10 mouse cellular contexts compared by ENCODE assay signal in the genomic region with DNA sequence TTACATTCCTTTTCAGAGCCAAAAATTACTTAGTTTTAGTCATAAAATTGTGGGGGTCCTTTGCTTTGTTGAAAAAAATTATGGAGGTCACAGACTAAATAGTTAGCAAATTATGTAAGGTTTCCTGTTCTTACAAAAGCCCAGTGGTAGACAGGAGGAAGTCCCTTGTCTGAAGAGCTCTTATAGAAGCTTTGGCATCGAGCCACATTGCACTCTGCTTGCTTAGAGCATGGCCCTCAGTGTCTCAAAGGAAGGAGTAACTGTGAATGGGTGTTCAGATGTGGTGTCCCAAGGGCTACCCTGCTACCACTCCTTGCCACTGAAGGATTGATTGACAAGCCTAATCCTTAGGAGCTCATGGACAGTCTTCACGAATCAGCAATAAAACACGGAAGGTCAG. TPM values are rescaled to one million over a fixed set of nuclear protein-coding genes. Genes with fewer than 3 reads are reported as not detected.
DNase-seq lines count a peak whose midpoint lies in the region; ATAC-seq lines count a peak whose summit lies in the region.
"Had no signal": no experiment of that assay in that cellular context is flagged by ENCODE, and none has a peak within 500 bp of the region (broad histone marks: within the 10 kb centered on the region; RNA-seq: fewer than 3 reads in every experiment).

No protein-coding gene starts in this region.

- H3K9ac ChIP-seq in heart, embryonic 13.5 days = no peak overlapping the region
- no peak overlapping the region for H3K9ac ChIP-seq in intestine, embryonic 15.5 days
- H3K9ac ChIP-seq: embryonic facial prominence, embryonic 13.5 days had no signal

- no peaks in the 10 kb centered on the region for H3K36me3 ChIP-seq in heart, embryonic 13.5 days
- no peaks in the 10 kb centered on the region for H3K36me3 ChIP-seq in heart, embryonic 10.5 days
- no peaks in the 10 kb centered on the region for H3K36me3 ChIP-seq in intestine, embryonic 15.5 days
- H3K36me3 ChIP-seq: embryonic facial prominence, embryonic 13.5 days had no signal

- H3K4me1 ChIP-seq in heart, embryonic 13.5 days = peaks cover 8% of the 10 kb centered on the region; the same call in 1 of the 2 replicates
- H3K4me1 ChIP-seq in heart, embryonic 10.5 days = no peaks in the 10 kb centered on the region
- no peaks in the 10 kb centered on the region for H3K4me1 ChIP-seq in intestine, embryonic 15.5 days (replicated peaks)
- H3K4me1 ChIP-seq: embryonic facial prominence, embryonic 13.5 days had no signal

- no peak for ATAC-seq in heart, embryonic 13.5 days (ENCODE audit: extremely low read depth, insufficient number of reproducible peaks, low FRiP score, low TSS enrichment)
- ATAC-seq in intestine, embryonic 15.5 days = no peak
- ATAC-seq in erythroid progenitor cell, adult 5-6 weeks (replicated peaks; ENCODE audit: low FRiP score, poor library complexity, severe bottlenecking) = no peak

- whole genome bisulfite sequencing in heart, embryonic 13.5 days = 61% methylated on average over 3 of the region's 3 CpGs
- 72% methylated on average over 3 of the region's 3 CpGs for WGBS in heart, embryonic 10.5 days
- WGBS in intestine, embryonic 15.5 days = 65% methylated on average over 3 of the region's 3 CpGs

- H3K27ac ChIP-seq in heart, embryonic 13.5 days (replicated peaks) = peak overlapping the region; percentile 67; the same call in 1 of the 2 replicates
- H3K27ac ChIP-seq in heart, embryonic 10.5 days = no peak overlapping the region
- H3K27ac ChIP-seq in intestine, embryonic 15.5 days = no peak overlapping the region
- H3K27ac ChIP-seq: embryonic facial prominence, embryonic 13.5 days had no signal

- H3K27me3 ChIP-seq in heart, embryonic 13.5 days (replicated peaks) = no peaks in the 10 kb centered on the region
- H3K27me3 ChIP-seq in heart, embryonic 10.5 days (ENCODE audit: insufficient read depth, poor library complexity, severe bottlenecking) = no peaks in the 10 kb centered on the region
- H3K27me3 ChIP-seq in intestine, embryonic 15.5 days (replicated peaks) = no peaks in the 10 kb centered on the region
- H3K27me3 ChIP-seq: embryonic facial prominence, embryonic 13.5 days had no signal

- H3K4me2 ChIP-seq in heart, embryonic 13.5 days = no peak overlapping the region
- no peak overlapping the region for H3K4me2 ChIP-seq in intestine, embryonic 15.5 days (replicated peaks)
- H3K4me2 ChIP-seq: embryonic facial prominence, embryonic 13.5 days had no signal

- no peak for DNase-seq in heart, embryonic 10.5 days (ENCODE audit: low spot score)
- peak; percentile 16 for DNase-seq in thymus, postnatal 0 days (ENCODE audit: low spot score)
- DNase-seq in thymus, postnatal 14 days = no peak
- DNase-seq in kidney, postnatal 4 days = peak; percentile 56 to 70
- DNase-seq in natural killer cell, adult 2 months (ENCODE audit: low spot score in 2 of 2) = peak; percentile 12 to 20

- no peaks in the 10 kb centered on the region for H3K9me3 ChIP-seq in heart, embryonic 13.5 days
- H3K9me3 ChIP-seq in heart, embryonic 10.5 days = no peaks in the 10 kb centered on the region
- H3K9me3 ChIP-seq in intestine, embryonic 15.5 days = no peaks in the 10 kb centered on the region
- H3K9me3 ChIP-seq: embryonic facial prominence, embryonic 13.5 days had no signal

- H3K4me3 ChIP-seq in heart, embryonic 13.5 days = no peak overlapping the region
- no peak overlapping the region for H3K4me3 ChIP-seq in heart, embryonic 10.5 days
- no peak overlapping the region for H3K4me3 ChIP-seq in intestine, embryonic 15.5 days (replicated peaks)
- H3K4me3 ChIP-seq: embryonic facial prominence, embryonic 13.5 days had no signal

RNA-seq across cellular contexts. Expression of a gene that starts 25.3 kb away (rescaled TPM):
- polyA plus RNA-seq in heart, embryonic 13.5 days (2015; fragmentation: Nextera tagmentation; extraction: Ambion mirVana) = 2.5 and 3.5 TPM in 2 replicates
- polyA plus RNA-seq in heart, embryonic 10.5 days (2016; fragmentation: Nextera tagmentation; extraction: Ambion mirVana) = 3.9 and 5.0 TPM in 2 replicates
- 0.54 and 0.61 TPM in 2 replicates for polyA plus RNA-seq in thymus, postnatal 0 days (2015; fragmentation: Nextera tagmentation; extraction: Ambion mirVana)
- polyA plus RNA-seq in intestine, embryonic 15.5 days (2015; fragmentation: Nextera tagmentation; extraction: Ambion mirVana) = 2.1 and 2.2 TPM in 2 replicates
- total RNA-seq in erythroid progenitor cell, adult 5-6 weeks (2015; ENCODE audit: low replicate concordance) = 1.7 TPM in 1 of 2 replicates, not detected in the other
- 1.0 TPM in 1 of 2 replicates, not detected in the other for total RNA-seq in erythroid progenitor cell, adult 5-6 weeks (2017; ENCODE audit: low replicate concordance)

RNA-seq across cellular contexts. Expression of a gene that starts 40.8 kb away (rescaled TPM):
- polyA plus RNA-seq in heart, embryonic 13.5 days (2015; fragmentation: Nextera tagmentation; extraction: Ambion mirVana) = 214 and 235 TPM in 2 replicates
- 126 and 165 TPM in 2 replicates for polyA plus RNA-seq in heart, embryonic 10.5 days (2016; fragmentation: Nextera tagmentation; extraction: Ambion mirVana)
- 355 and 365 TPM in 2 replicates for polyA plus RNA-seq in thymus, postnatal 0 days (2015; fragmentation: Nextera tagmentation; extraction: Ambion mirVana)
- 196 and 226 TPM in 2 replicates for polyA plus RNA-seq in intestine, embryonic 15.5 days (2015; fragmentation: Nextera tagmentation; extraction: Ambion mirVana)
- 167 and 191 TPM in 2 replicates for total RNA-seq in erythroid progenitor cell, adult 5-6 weeks (2015; ENCODE audit: low replicate concordance)
- 21.3 and 24.1 TPM in 2 replicates for total RNA-seq in erythroid progenitor cell, adult 5-6 weeks (2017; ENCODE audit: low replicate concordance)

RNA-seq across cellular contexts. Expression of a gene that starts 40.8 kb away (rescaled TPM):
- polyA plus RNA-seq in heart, embryonic 13.5 days (2015; fragmentation: Nextera tagmentation; extraction: Ambion mirVana) = 9.0 and 9.5 TPM in 2 replicates
- 6.5 and 8.7 TPM in 2 replicates for polyA plus RNA-seq in heart, embryonic 10.5 days (2016; fragmentation: Nextera tagmentation; extraction: Ambion mirVana)
- polyA plus RNA-seq in thymus, postnatal 0 days (2015; fragmentation: Nextera tagmentation; extraction: Ambion mirVana) = 13.0 and 13.9 TPM in 2 replicates
- polyA plus RNA-seq in intestine, embryonic 15.5 days (2015; fragmentation: Nextera tagmentation; extraction: Ambion mirVana) = 8.8 and 10.6 TPM in 2 replicates
- total RNA-seq in erythroid progenitor cell, adult 5-6 weeks (2015; ENCODE audit: low replicate concordance) = not detected in 2 replicates
- 4.1 TPM in 1 of 2 replicates, not detected in the other for total RNA-seq in erythroid progenitor cell, adult 5-6 weeks (2017; ENCODE audit: low replicate concordance)

RNA-seq across cellular contexts. Expression of a gene that starts 42.0 kb away (rescaled TPM):
- not detected in 2 replicates for polyA plus RNA-seq in heart, embryonic 13.5 days (2015; fragmentation: Nextera tagmentation; extraction: Ambion mirVana)
- not detected in 2 replicates for polyA plus RNA-seq in heart, embryonic 10.5 days (2016; fragmentation: Nextera tagmentation; extraction: Ambion mirVana)
- polyA plus RNA-seq in thymus, postnatal 0 days (2015; fragmentation: Nextera tagmentation; extraction: Ambion mirVana) = 30.8 and 37.8 TPM in 2 replicates
- not detected in 2 replicates for polyA plus RNA-seq in intestine, embryonic 15.5 days (2015; fragmentation: Nextera tagmentation; extraction: Ambion mirVana)
- total RNA-seq in erythroid progenitor cell, adult 5-6 weeks (2015; ENCODE audit: low replicate concordance) = 0.42 TPM in 1 of 2 replicates, not detected in the other
- total RNA-seq in erythroid progenitor cell, adult 5-6 weeks (2017; ENCODE audit: low replicate concordance) = not detected in 2 replicates
- total RNA-seq: layer of hippocampus, postnatal 25 days had no signal

RNA-seq across cellular contexts. Expression of a gene that starts 42.7 kb away (rescaled TPM):
- 125 and 137 TPM in 2 replicates for polyA plus RNA-seq in heart, embryonic 13.5 days (2015; fragmentation: Nextera tagmentation; extraction: Ambion mirVana)
- 142 and 153 TPM in 2 replicates for polyA plus RNA-seq in heart, embryonic 10.5 days (2016; fragmentation: Nextera tagmentation; extraction: Ambion mirVana)
- 174 and 191 TPM in 2 replicates for polyA plus RNA-seq in thymus, postnatal 0 days (2015; fragmentation: Nextera tagmentation; extraction: Ambion mirVana)
- polyA plus RNA-seq in intestine, embryonic 15.5 days (2015; fragmentation: Nextera tagmentation; extraction: Ambion mirVana) = 133 and 138 TPM in 2 replicates
- total RNA-seq in erythroid progenitor cell, adult 5-6 weeks (2015; ENCODE audit: low replicate concordance) = 31.4 and 102 TPM in 2 replicates
- total RNA-seq in erythroid progenitor cell, adult 5-6 weeks (2017; ENCODE audit: low replicate concordance) = 14.5 and 24.2 TPM in 2 replicates

Comparison
In these comparisons a context has a peak if more than half of its experiments do, and no peak if none do; other contexts are left out.
1. DNase-seq: peak in thymus, postnatal 0 days (single experiment), kidney, postnatal 4 days (2 of 2) and natural killer cell, adult 2 months (2 of 2); none in heart, embryonic 10.5 days (single experiment) and thymus, postnatal 14 days (single experiment).